In the genomic region with DNA sequence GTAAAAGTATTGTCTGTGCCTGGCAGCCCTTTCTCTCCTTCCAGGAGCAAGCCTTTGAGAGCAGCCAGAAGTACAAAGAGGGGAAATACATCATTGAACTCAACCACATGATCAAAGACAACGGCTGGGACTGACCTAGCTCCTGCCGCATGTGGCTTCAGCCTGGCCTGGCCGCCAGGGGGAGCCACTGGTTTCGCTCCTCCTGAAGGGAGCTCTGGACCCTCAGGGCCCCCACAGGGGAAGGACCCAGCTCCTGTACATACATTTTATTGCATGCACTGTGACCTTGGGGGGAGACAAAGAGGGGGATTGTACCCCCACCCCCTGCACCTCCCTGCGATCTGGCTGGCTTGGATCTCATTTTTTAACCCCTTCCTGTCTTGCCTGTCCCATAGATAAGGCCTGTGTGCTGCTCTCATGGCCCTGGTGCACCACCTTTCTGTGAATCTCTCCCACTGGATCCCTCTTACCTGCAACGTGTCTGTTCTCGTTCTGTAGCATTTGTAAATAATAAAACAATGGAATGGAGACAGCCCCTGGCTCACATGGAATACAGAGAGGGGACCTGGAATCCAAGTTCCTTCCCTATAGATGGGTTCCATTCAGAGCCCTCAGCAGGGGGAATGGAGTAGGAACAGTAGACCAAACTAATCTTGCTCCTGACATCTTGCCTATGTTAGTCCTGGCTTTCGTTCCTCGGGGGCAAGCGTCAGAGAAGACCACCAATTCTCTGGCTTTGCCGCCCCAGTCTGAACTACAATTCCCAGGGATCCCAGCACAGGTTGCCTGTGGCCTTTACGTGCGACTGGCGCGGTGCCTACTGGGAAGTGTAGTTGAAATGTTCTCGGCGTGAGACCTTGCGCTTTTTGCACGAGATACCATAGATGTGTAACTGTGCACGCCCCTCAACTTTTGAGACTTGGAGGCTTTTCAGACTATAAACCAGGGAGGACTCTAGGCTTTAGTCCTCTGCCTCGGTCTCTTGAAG, we compare ENCODE assay signal across 8 mouse cellular contexts. TPM values are rescaled to one million over a fixed set of nuclear protein-coding genes. Genes with fewer than 3 reads are reported as not detected.
DNase-seq lines count a peak whose midpoint lies in the region; ATAC-seq lines count a peak whose summit lies in the region.

No protein-coding gene starts in this region.

- peak; percentile 87 for DNase-seq in MN1 (ENCODE audit: low spot score)
- peak; percentile 82 for DNase-seq in c-Kit-positive CD71-positive TER-119-positive erythroid progenitor cells, embryonic 14.5 days (ENCODE audit: low spot score)
- DNase-seq in heart, postnatal 36 days, result peak; percentile 85 to 87
- DNase-seq in layer of hippocampus, adult 8-10 months (ENCODE audit: low spot score in 2 of 2), result peak; percentile 76 to 85
- DNase-seq in lung, postnatal 10 days, result peak; percentile 93
- DNase-seq in retina, embryonic 14.5 days (ENCODE audit: low spot score), result peak; percentile 93
- DNase-seq in thymus, postnatal 4 days, result peak; percentile 97

- H3K27me3 ChIP-seq in forebrain, embryonic 15.5 days, result no peaks in the 10 kb centered on the region

- H3K9ac ChIP-seq in forebrain, embryonic 15.5 days (replicated peaks), result peak overlapping the region; percentile 48

- peaks cover 52% of the 10 kb centered on the region for H3K4me1 ChIP-seq in forebrain, embryonic 15.5 days

- H3K4me3 ChIP-seq in forebrain, embryonic 15.5 days, result peak overlapping the region; percentile 42

- intact Hi-C loops in heart, postnatal 36 days (cut with DNase I), result loop anchor here (1.0 to 5.0 kb wide), 2 partner anchors 12 to 278 kb away; a partner anchor contains a TSS

- ATAC-seq in forebrain, embryonic 15.5 days (replicated peaks), result peak; percentile 69

- under 1% methylated on average over 21 of the region's 21 CpGs for WGBS in forebrain, embryonic 15.5 days

- peak overlapping the region; percentile 73 for H3K27ac ChIP-seq in forebrain, embryonic 15.5 days (replicated peaks)

- H3K9me3 ChIP-seq in forebrain, embryonic 15.5 days, result no peaks in the 10 kb centered on the region

- H3K4me2 ChIP-seq in forebrain, embryonic 15.5 days (replicated peaks), result peak overlapping the region; percentile 89

- H3K36me3 ChIP-seq in forebrain, embryonic 15.5 days, result peaks cover 15% of the 10 kb centered on the region

RNA-seq across cellular contexts. Expression of a gene that starts 1.0 kb away (rescaled TPM):
- 0.41 and 0.65 TPM in 2 replicates for polyA plus RNA-seq in forebrain, embryonic 15.5 days (2015; fragmentation: Nextera tagmentation; extraction: Ambion mirVana)
- under 1 TPM; 0.24 to 0.44 TPM for total RNA-seq in heart, postnatal 36 days (2021)
- 1 to 10 TPM in 3 of 4 experiments, under 1 TPM in 1; 0.43 to 1.5 (median 1.2) TPM for total RNA-seq in layer of hippocampus, adult 8-10 months (2022)

RNA-seq across cellular contexts. Expression of a gene that starts 3.5 kb away (rescaled TPM):
- 207 and 213 TPM in 2 replicates for polyA plus RNA-seq in forebrain, embryonic 15.5 days (2015; fragmentation: Nextera tagmentation; extraction: Ambion mirVana)
- 100 to 1,000 TPM in 1 of 2 experiments, 10 to 100 TPM in 1; 91.4 to 110 TPM for total RNA-seq in heart, postnatal 36 days (2021)
- 100 to 1,000 TPM; 236 to 283 (median 255) TPM for total RNA-seq in layer of hippocampus, adult 8-10 months (2022)

RNA-seq across cellular contexts. Expression of a gene that starts 12.0 kb away (rescaled TPM):
- 215 TPM in 2 replicates for polyA plus RNA-seq in forebrain, embryonic 15.5 days (2015; fragmentation: Nextera tagmentation; extraction: Ambion mirVana)
- total RNA-seq in heart, postnatal 36 days (2021), result 10 to 100 TPM; 36.1 to 36.5 TPM
- total RNA-seq in layer of hippocampus, adult 8-10 months (2022), result 10 to 100 TPM; 49.5 to 55.7 (median 51.9) TPM

RNA-seq across cellular contexts. Expression of a gene that starts 14.1 kb away (rescaled TPM):
- polyA plus RNA-seq in forebrain, embryonic 15.5 days (2015; fragmentation: Nextera tagmentation; extraction: Ambion mirVana), result 1.5 and 1.7 TPM in 2 replicates
- 1 to 10 TPM; 1.6 TPM for total RNA-seq in heart, postnatal 36 days (2021)
- 1 to 10 TPM; 4.4 to 7.9 (median 5.0) TPM for total RNA-seq in layer of hippocampus, adult 8-10 months (2022)

RNA-seq across cellular contexts. Expression of a gene that starts 17.2 kb away (rescaled TPM):
- polyA plus RNA-seq in forebrain, embryonic 15.5 days (2015; fragmentation: Nextera tagmentation; extraction: Ambion mirVana), result 35.1 and 38.1 TPM in 2 replicates
- total RNA-seq in heart, postnatal 36 days (2021), result 1 to 10 TPM; 8.2 to 9.7 TPM
- 10 to 100 TPM; 57.3 to 67.6 (median 62.6) TPM for total RNA-seq in layer of hippocampus, adult 8-10 months (2022)

Comparison
In these comparisons a context has a peak if more than half of its experiments do, and no peak if none do; other contexts are left out.
1. Peak in every context shown above with its lines: DNase-seq, ATAC-seq, H3K4me3 ChIP-seq and H3K27ac ChIP-seq.